Mouse (Mus musculus) brain, embryonic 14.5 days (tissue): ENCODE data around the gene Rictor. TPM values are rescaled to one million over a fixed set of nuclear protein-coding genes. Genes with fewer than 3 reads are reported as not detected.

ENCODE experiments used
- DNase-seq: peaks from one replicate; pipeline ENCODE4 v3.0.0-alpha.2; 2011; ENCODE audit warnings: low read depth
- CTCF ChIP-seq: fragments of 200-500 bp; IDR thresholded peaks from 2 replicates; pipeline ENCODE4 v1.5.1; 2012; ENCODE audit warnings: inconsistent platforms, mild to moderate bottlenecking, moderate library complexity, borderline replicate concordance; ENCODE audit not compliant: insufficient read depth, insufficient read length; ENCODE audit errors: extremely low read depth
- POLR2A ChIP-seq: fragments of 200-500 bp; IDR thresholded peaks from 2 replicates; pipeline ENCODE4 v1.6.1; 2012; ENCODE audit warnings: mild to moderate bottlenecking, inconsistent platforms, borderline replicate concordance; ENCODE audit not compliant: poor library complexity, insufficient read depth, insufficient read length, severe bottlenecking; ENCODE audit errors: extremely low read depth
- polyA plus RNA-seq: library from polyadenylated mRNA; depleted of rRNA; stranded (reverse); fragments of >200 nt; gene quantifications from 2 replicates; pipeline ENCODE4 v1.2.3, GENCODE M21; 2012

The Rictor gene
- polyA plus RNA-seq, 1 experiment = 20.3 TPM

- TF ChIP-seq CTCF (no peak), POLR2A (no peak)
- no peak for DNase-seq
Observed at GRCm38 (mm10) chr15:6714819-6715218, 6.6 kb downstream of the Rictor start.

- TF ChIP-seq POLR2A (no peak), CTCF (no peak)
Observed at GRCm38 (mm10) chr15:6715237-6715636, 7.1 kb downstream of the Rictor start.

GRCm38 (mm10) chr15:6721385-6721784, 13.2 kb downstream of the Rictor start:
- no peak for DNase-seq
- no peak for TF ChIP-seq POLR2A
- TF ChIP-seq CTCF = no peak

More at GRCm38 (mm10) chr15:6715237-6715636, 7.1 kb downstream of the Rictor start:
- no peak for DNase-seq

DNA sequence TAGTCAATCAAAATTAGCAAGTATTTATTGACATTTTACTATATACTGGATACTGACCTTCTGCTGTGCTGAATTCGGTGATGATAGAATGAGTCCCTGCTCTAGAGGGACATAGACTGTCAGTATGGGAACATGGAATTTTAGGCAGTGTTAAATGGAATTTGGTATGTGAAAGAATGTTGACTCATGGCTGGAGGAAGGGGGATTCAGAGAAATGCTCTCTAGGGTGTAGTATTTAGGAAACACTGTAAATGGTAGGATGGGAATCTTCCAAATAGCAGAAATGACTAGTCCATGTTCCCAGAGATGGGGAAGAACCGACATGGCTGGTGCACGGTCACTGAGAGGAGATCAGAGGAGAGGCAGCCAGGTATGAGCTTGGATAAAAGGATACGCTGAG, 13.6 kb downstream of the Rictor start:
- no peak for DNase-seq

DNA sequence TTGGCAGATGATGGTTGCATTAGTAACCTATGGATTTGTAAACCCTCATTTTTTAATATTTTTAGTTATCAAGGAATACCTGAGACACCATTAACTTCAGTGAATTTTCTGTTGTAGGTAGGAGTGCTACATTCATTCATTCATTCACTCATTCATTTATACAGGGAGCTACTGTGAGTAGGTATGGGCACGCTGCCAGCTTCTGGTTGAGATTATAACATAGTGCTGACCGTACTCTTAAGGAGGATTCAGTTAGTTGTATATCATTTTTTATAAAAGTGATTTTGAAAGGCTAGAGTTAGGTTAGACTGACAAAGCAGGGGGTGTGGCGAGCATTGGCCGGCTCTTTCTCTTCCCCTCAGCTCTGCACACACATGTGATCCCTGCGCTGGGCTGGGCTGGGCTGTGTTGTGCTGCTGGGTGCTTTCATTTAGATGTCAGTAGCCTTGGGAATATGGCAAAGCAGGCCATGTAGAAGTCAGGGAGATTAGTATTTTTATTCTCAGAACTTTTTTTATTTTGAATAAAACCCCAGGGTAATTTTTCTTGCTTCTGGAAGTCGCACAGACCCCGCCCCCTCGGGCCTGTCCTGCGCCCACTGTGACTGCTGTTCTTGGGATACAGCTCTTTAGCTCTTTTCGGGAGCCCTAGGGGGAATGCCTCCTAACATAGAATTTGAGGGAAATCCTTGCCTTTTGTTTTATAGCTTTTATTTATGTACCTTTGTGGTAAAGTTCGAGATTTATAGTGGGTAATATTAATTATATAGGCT, 14.4 kb downstream of the Rictor start:
- DNase-seq = no peak
- no peak for TF ChIP-seq CTCF
- TF ChIP-seq POLR2A = no peak

More for the DNA sequence above, 13.6 kb downstream of the Rictor start:
- no peak for TF ChIP-seq CTCF
- TF ChIP-seq POLR2A = no peak

GRCm38 (mm10) chr15:6723338-6723737, 15.2 kb downstream of the Rictor start:
- no peak for TF ChIP-seq CTCF
- no peak for TF ChIP-seq POLR2A
- DNase-seq = no peak

- no peak for DNase-seq
- TF ChIP-seq CTCF (no peak), POLR2A (no peak)
Observed at GRCm38 (mm10) chr15:6724442-6724841, 16.3 kb downstream of the Rictor start.

DNA sequence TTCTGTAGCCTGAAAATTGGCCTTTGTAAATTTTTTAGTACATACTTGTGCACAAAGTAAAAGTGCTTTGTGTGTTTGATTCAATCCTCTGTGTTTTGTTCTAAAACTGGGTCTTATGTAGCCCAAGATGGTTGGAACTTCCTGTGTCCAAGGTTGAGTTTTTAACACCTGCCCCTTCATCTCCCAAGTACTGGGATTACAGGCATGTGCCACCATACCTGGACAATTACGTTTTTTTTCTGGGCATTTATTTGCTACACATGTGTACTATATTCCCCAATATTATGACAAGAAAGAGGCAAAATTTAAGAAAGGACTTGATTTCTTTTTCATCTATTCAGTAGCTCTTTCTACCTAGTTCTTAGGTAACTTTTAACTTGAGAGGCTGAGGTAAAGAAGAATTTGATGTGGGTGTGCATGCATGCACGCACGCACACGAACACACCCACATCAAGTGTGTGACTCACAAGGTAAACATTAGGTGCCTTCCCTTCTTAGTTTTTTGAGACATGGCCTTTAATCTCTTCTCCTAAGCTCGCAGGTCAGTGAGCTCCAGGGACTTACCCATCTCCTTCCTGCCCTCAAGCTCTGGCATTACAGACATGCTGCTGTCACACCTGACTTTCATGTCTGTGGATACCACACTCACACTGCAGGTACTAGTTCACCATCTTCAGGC, 18.1 kb downstream of the Rictor start:
- TF ChIP-seq CTCF (no peak), POLR2A (no peak)
- no peak for DNase-seq

- no peak for DNase-seq
- no peak for TF ChIP-seq CTCF
- TF ChIP-seq POLR2A = no peak
Observed at GRCm38 (mm10) chr15:6733076-6733475, 24.9 kb downstream of the Rictor start.

DNA sequence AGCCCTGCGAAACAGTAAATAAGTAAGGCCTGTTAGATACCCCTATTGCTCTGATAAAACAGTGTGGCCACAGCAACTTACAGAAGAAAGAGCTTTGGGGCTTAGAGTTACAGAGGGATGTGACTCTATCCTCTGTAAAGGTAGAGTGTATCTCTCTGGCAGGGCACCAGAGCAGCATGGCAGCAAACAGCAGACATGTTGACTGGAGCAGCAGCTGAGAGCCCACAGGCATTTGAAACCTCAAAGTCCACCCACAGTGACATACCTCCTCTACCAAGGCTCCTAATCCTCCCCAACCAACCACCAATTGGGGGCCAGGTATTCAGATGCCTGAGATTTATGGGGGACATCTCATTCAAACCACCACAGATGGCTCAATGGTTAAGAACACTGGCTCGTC, 31.0 kb downstream of the Rictor start:
- DNase-seq = no peak
- no peak for TF ChIP-seq POLR2A
- TF ChIP-seq CTCF = no peak

DNA sequence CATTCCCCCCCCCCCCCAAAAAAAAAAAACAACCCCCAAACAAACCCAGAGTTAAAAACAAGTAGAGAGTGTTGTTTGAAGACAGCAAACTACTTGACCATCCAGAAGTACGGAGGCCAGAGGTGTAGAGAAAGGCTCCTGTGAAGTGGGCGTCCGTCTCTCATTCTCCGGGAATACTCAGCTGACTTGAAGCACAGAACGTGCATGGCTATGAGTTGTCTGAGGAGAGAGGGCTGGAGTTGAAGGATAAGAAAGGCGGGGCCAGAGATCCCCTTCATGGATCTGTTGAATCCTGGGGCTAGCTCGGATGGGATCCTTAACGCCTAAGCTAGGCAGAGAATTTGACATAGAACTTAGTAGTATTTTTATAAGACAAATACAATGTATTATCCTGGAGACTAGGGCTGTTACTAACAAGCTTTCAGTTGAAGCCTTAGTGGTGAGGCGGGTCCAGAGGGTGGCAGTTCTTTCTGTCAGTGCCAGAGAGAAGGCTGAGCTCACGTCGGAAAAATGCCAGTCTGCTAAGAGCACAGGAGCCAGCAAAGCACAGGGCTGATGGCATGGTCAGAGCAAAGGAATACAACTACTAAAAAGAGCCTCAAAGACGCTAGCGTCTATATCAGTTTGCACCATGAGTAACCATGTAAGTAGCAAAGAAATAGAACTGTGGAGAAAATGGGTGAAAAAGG, 34.3 kb downstream of the Rictor start:
- DNase-seq = peak; percentile 11
- TF ChIP-seq CTCF (no peak), POLR2A (no peak)
